Mouse (Mus musculus) myocyte (in vitro differentiated cells): ENCODE results near the gene Zmat3.

Experiments
- E2F4 ChIP-seq: IDR thresholded peaks from one replicate; pipeline ENCODE4 v1.6.1; 2011; ENCODE audit warnings: mild to moderate bottlenecking, control low read depth, moderate library complexity; ENCODE audit not compliant: insufficient read depth
- MAX ChIP-seq: IDR thresholded peaks from one replicate; pipeline ENCODE4 v1.6.1; 2011; ENCODE audit warnings: low read depth, mild to moderate bottlenecking, control low read depth
- MYOD1 ChIP-seq, 3 experiments: IDR thresholded peaks; one replicate each; pipeline ENCODE4 v1.6.1; 2011; ENCODE audit warnings: control low read depth in 2 of 3, low read depth in 2 of 3, mild to moderate bottlenecking in 2 of 3, moderate library complexity in 1 of 3; ENCODE audit not compliant: insufficient read length in 2 of 3, control insufficient read depth in 1 of 3
- MYOG ChIP-seq, 3 experiments: IDR thresholded peaks; one replicate each; pipeline ENCODE4 v1.6.1; 2011; ENCODE audit warnings: control low read depth in 2 of 3, low read depth in 2 of 3, mild to moderate bottlenecking in 2 of 3; ENCODE audit not compliant: insufficient read length in 2 of 3, control insufficient read depth in 1 of 3, insufficient read depth in 1 of 3
- POLR2A ChIP-seq: IDR thresholded peaks from one replicate; pipeline ENCODE4 v1.6.1; 2011; ENCODE audit warnings: low read depth, mild to moderate bottlenecking, control low read depth, moderate library complexity; ENCODE audit not compliant: insufficient read length
- POLR2AphosphoS2 ChIP-seq: IDR thresholded peaks from one replicate; pipeline ENCODE4 v1.6.1; 2011; ENCODE audit warnings: low read depth, control low read depth; ENCODE audit not compliant: insufficient read length

- TF ChIP-seq POLR2A (no peak), MYOD1 (IDR thresholded peaks at IDR 0.05; ENCODE audit: control insufficient read depth in 1 of 3, insufficient read length in 2 of 3, low read depth in 2 of 3) (no peak), E2F4 (no peak), POLR2AphosphoS2 (no peak), MYOG (IDR thresholded peaks at IDR 0.05; ENCODE audit: control insufficient read depth in 1 of 3, insufficient read depth in 1 of 3, insufficient read length in 2 of 3, low read depth in 2 of 3) (no peak), MAX (no peak)
Observed at GRCm38 (mm10) chr3:32343371-32343770, 22.4 kb downstream of the Zmat3 start.
